Mouse (Mus musculus) cortical plate, adult 2 months (tissue): ENCODE data around the gene Tom1.

ENCODE experiments used
- CTCF ChIP-seq: fragments of 200-500 bp; IDR thresholded peaks from 2 replicates; pipeline ENCODE4 v1.5.1; 2011; ENCODE audit warnings: mild to moderate bottlenecking, control low read depth, low read length; ENCODE audit not compliant: insufficient read depth; ENCODE audit errors: extremely low read depth
- POLR2A ChIP-seq: fragments of 200-500 bp; IDR thresholded peaks from 2 replicates; pipeline ENCODE4 v1.6.1; 2011; ENCODE audit warnings: mild to moderate bottlenecking, low read length, control low read depth; ENCODE audit not compliant: insufficient read depth; ENCODE audit errors: extremely low read depth

DNA sequence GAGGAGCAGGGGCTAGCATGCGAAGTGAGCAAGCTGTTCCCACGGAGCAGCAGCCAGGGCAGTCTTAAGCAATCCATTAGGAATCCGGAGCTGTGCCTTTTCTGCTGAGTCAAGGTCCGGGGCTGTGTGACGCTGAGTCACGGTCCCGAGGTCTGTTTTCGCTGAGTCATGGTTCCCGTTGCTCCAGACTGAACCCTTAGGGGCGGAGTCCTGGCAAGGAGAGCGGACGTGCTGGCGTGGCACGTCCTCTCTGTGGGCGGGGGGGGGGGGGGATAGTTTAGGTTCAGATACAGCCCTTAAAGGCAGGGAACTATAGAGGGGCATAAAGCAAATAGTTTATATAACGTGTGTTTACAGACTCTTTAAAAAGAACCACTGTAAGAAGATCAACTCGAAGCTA is 50.3 kb downstream of the Tom1 start:
- TF ChIP-seq CTCF (no peak), POLR2A (no peak)
